Mouse (Mus musculus) embryonic fibroblast, embryonic 13.5 days (primary cell): Measurements from ENCODE around the gene Arel1. TPM values are rescaled to one million over a fixed set of nuclear protein-coding genes. Genes with fewer than 3 reads are reported as not detected.

Source experiments
- H3K27ac ChIP-seq: 2 replicates; pipeline ENCODE4 v1.5.1; 2012; ENCODE audit warnings: low read length, control low read depth, inconsistent platforms; ENCODE audit not compliant: insufficient read depth
- H3K4me1 ChIP-seq: 2 replicates; pipeline ENCODE4 v1.6.1; 2011; ENCODE audit warnings: low read length; ENCODE audit not compliant: control insufficient read depth, insufficient read depth
- H3K4me3 ChIP-seq: 2 replicates; pipeline ENCODE4 v1.5.1; 2011; ENCODE audit warnings: mild to moderate bottlenecking, control low read depth, low read length; ENCODE audit not compliant: insufficient read depth
- CTCF ChIP-seq: IDR thresholded peaks from 2 replicates; pipeline ENCODE4 v1.5.1; 2011; ENCODE audit warnings: mild to moderate bottlenecking, control low read depth, low read length, moderate library complexity, borderline replicate concordance; ENCODE audit not compliant: insufficient read depth
- POLR2A ChIP-seq: IDR thresholded peaks from 2 replicates; pipeline ENCODE4 v1.6.1; 2011; ENCODE audit warnings: low read depth, mild to moderate bottlenecking, control low read depth, low read length, moderate library complexity
- polyA plus RNA-seq: library from polyadenylated mRNA; stranded (reverse); fragments of >200 nt; gene quantifications from 2 replicates; pipeline ENCODE4 v1.2.4, GENCODE M21; 2011; ENCODE audit warnings: low read depth; ENCODE audit not compliant: missing spikeins, insufficient read length

The Arel1 gene
- polyA plus RNA-seq, 1 experiment: 29.0 TPM

DNA sequence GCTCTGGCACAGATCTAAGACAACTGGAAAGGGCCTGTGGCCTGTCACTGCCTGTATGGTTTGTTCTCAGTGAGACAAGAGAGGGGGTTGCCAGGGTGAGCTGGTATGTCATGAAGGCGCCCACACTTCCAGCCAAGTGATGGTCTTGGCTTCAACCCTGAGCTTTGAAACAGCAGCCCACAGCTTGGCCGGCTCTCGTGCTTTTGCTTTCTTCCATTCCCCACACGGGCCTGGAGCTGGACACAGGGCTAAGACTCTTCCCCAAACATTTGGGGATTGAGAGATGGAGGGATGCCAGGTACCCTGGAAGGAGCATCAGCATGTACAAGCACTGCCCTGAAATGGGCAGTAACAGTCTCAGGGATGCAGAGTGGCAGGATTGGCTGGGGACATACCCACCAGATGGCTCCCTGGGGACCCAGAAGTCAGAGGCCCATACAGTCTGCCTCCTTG lies 58.0 kb downstream of the Arel1 start:
- 0 out of 2 replicates have a peak, but pooled peaks cover 8% of the 10 kb centered on the region for H3K4me1 ChIP-seq

GRCm38 (mm10) chr12:84911640-84912039 lies 59.1 kb downstream of the Arel1 start:
- Histone ChIP-seq H3K27ac (no peak overlapping the region), H3K4me3 (no peak overlapping the region), H3K4me1 (peaks cover 15% of the 10 kb centered on the region; the same call in 1 of the 2 replicates)
- TF ChIP-seq POLR2A (no peak), CTCF (no peak)

More for the DNA sequence above, 58.0 kb downstream of the Arel1 start:
- TF ChIP-seq POLR2A (no peak), CTCF (no peak)
- no peak overlapping the region for H3K4me3 ChIP-seq
- no peak overlapping the region for H3K27ac ChIP-seq

GRCm38 (mm10) chr12:84910066-84910465 lies 60.6 kb downstream of the Arel1 start:
- no peak overlapping the region for H3K4me3 ChIP-seq
- no peak for TF ChIP-seq CTCF
- no peak for TF ChIP-seq POLR2A
- H3K27ac ChIP-seq: no peak overlapping the region
- peaks cover 15% of the 10 kb centered on the region; the same call in 1 of the 2 replicates for H3K4me1 ChIP-seq

DNA sequence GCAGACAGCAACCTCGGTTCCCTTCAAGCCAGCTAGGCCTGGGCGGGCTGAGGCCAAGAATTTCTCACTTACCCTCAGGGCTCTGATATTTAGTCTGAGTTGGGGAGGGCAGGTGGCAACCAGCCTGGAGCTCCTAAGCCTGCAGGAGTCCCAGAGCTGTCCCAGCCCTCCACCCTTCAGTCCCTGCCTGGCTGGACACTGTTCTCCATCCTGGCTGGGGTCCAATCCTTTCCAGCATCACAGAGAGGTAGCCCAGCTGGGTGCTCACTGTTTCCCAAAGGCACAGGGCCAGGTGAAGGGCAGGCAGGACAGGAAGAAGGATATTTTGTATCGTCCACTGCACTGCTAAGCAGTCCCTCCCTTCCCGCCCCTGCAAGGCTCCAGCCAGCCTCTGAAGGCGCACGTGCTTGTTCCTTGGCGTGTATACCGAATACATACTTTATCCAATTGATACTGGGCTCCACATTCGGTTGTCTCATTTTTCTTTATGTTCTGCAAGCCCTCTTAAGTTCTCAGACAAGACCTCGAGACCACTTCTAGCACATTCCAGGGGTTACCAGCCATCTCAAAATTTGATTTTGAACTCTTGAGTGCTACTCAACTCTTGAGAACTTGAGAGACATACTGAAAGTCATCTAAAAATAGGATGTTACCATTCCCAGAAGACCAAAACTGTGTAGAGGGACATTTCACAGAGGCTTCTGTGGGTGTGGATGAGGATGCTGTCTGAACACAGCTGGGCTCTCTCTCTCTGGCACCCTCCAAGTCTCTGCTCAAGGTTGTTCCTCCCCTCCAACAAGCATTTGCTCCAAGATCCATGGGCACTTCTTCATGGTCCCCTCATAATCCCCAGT lies 62.8 kb downstream of the Arel1 start:
- no peak for TF ChIP-seq POLR2A
- no peak for TF ChIP-seq CTCF
- Histone ChIP-seq H3K4me1 (peaks cover 10% of the 10 kb centered on the region; the same call in 1 of the 2 replicates), H3K4me3 (no peak overlapping the region), H3K27ac (no peak overlapping the region)

DNA sequence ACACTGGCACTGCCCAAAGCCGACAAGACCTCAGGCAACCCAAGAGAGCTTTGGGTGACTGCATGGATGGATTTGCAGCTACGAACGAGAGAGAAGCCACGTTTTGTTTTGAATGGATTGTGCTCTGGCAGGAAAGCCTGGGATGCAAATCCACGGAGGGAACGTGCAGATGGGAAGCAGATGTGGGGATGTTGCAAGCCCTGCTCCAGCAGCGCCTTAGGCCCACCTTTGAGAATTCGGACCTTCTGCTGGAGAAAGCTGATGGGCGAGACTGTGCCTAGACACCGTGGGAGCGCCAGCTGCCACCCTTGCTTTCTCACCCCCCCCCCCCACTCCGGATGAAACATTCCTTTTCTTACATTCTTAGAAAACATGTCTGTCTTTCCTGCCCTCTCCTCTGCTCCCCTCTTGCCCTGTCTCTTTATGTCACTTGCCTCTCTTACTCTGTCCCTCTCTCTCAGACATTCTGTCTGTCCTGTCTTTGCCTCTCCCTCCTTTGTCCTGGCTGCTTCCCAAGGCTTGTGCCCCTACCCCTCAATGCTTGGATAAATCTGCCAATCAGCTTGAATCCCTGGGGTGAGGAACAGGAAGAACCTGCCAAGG lies 63.6 kb downstream of the Arel1 start:
- peaks cover 10% of the 10 kb centered on the region; the same call in 1 of the 2 replicates for H3K4me1 ChIP-seq
- no peak overlapping the region for H3K4me3 ChIP-seq
- H3K27ac ChIP-seq: peak overlapping the region; percentile 3; the same call in 1 of the 2 replicates
- TF ChIP-seq POLR2A (no peak), CTCF (no peak)

- Histone ChIP-seq H3K4me3 (no peak overlapping the region), H3K27ac (no peak overlapping the region), H3K4me1 (peaks cover 10% of the 10 kb centered on the region; the same call in 1 of the 2 replicates)
- TF ChIP-seq POLR2A (no peak), CTCF (no peak)
These were observed 66.3 kb downstream of the Arel1 start for GRCm38 (mm10) chr12:84904399-84904798.

DNA sequence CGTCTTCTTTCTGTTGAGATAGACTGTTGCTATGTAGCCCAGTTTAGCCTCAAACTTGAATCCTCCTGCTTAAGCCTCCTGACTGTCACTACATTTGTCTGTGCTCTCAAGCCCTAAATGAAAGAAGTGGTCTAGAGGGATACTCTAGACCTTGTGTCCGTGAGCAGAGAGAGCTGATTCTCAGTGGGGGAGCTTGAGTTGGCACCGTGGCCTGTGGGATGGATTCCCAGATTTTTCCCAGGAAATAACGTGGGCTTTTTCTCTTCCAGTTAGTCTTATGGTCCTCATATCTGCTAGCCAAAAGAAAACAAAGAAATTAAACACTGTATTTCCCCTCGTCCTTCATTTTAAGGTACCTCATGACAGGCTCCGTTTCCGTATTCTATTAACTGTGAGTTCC lies 70.4 kb downstream of the Arel1 start:
- Histone ChIP-seq H3K4me1 (no peaks in the 10 kb centered on the region), H3K4me3 (no peak overlapping the region), H3K27ac (no peak overlapping the region)
- TF ChIP-seq CTCF: no peak
- no peak for TF ChIP-seq POLR2A

DNA sequence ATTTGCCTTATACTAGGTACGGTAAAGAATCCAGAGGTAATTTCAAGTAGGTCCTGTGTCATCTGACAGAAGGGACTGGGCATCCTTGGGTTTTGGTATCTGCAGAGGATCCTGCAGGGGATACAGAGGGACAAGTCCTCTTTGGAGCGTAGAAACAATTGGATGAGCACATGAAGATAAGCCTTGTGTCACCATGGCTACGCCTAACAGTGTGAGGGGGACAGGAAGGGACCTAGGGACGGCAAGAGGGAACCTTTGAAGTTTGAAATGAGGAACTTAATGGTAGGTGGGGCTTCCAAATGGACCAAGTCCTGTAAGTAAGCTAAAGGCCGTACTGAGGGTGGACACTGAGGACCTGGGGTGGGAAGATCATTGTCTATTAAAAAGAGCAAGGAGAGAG lies 73.4 kb downstream of the Arel1 start:
- Histone ChIP-seq H3K27ac (no peak overlapping the region), H3K4me3 (no peak overlapping the region), H3K4me1 (no peaks in the 10 kb centered on the region)
- TF ChIP-seq POLR2A: no peak
- no peak for TF ChIP-seq CTCF

DNA sequence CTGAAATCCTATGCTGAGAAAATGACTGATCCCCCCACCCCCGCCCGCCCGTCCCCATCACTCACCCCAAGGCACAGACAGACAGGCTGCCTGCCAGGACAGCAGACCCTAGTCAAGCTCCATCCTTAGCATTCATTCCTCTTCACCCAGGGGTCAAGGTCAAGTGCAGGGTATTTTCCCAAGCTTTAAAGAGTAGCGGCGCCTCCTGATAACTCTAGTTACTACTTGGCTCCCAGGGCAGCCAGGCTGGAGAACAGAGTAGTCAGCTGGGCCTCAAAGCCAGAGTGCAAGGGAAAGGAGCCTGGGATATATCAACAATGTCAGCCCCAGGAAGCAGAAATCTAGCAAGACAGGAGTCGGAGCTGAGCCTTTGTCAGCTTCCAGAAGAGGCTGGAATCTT lies 74.5 kb downstream of the Arel1 start:
- no peak for TF ChIP-seq POLR2A
- no peak for TF ChIP-seq CTCF
- Histone ChIP-seq H3K4me1 (no peaks in the 10 kb centered on the region), H3K27ac (no peak overlapping the region), H3K4me3 (no peak overlapping the region)
